ENCODE assay signal across 10 mouse cellular contexts in the genomic region with DNA sequence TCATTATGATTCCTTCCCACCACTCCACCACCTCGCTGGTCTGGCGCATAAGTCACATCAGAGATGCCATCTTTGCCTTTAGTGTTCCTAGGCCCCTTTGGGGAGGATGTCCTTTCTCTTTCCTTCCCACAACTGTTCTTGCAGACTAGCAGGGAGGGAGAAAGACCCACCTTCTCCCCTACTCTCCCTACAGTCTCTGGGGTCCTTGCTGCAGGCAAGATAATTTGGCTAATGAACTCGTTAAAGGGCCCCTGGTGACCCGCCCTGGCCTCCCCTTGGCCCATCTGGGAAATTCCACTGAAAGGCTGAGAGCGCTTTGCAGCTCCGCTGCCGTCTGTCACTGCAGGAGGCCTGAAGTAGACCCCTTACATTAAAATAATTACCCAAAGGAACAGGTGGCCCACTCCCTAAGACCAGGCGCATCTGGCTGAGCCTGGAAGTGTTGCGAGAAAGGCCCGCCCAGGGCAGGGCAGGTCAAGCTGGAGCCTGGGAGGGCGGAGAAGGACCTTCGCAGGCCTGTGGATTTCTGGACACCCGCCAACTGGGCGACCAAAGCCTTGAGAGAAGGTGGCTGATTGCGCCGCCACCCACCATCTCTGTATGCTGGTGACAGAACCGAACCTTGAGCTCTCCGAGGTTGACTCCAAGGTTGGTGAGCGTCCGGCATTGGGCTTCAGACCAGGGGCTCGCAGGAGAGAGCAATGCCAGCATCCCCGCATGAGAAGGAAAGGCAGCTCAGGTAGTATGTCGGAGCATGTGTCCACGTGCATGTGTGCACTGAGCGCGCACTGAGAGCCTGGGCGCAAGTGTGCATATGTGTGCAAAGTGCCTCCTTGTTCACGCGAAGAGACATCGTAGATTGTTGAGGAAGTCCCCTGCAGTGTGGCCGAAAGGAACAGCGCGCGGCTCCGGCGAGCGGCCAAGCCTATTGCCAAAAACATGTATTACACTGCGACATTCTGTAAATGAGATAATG. TPM values are rescaled to one million over a fixed set of nuclear protein-coding genes. Genes with fewer than 3 reads are reported as not detected.
A peak's percentile ranks its signal among the peaks of the same experiment; 100 is the strongest.
DNase-seq lines count a peak whose midpoint lies in the region; ATAC-seq and TF ChIP-seq lines count a peak whose summit lies in the region.
"Had no signal": no experiment of that assay in that cellular context is flagged by ENCODE, and none has a peak within 500 bp of the region (broad histone marks: within the 10 kb centered on the region; RNA-seq: fewer than 3 reads in every experiment).

No protein-coding gene starts in this region.

- no peaks in the 10 kb centered on the region for H3K9me3 ChIP-seq in hindbrain, embryonic 10.5 days
- no peaks in the 10 kb centered on the region for H3K9me3 ChIP-seq in hindbrain, embryonic 14.5 days (ENCODE audit: control insufficient read depth, low read length)
- no peaks in the 10 kb centered on the region for H3K9me3 ChIP-seq in intestine, postnatal 0 days (ENCODE audit: control insufficient read depth)
- H3K9me3 ChIP-seq in liver, postnatal 0 days (ENCODE audit: low read length): no peaks in the 10 kb centered on the region

- 2% methylated on average over 38 of the region's 38 CpGs for WGBS in hindbrain, embryonic 10.5 days
- under 1% methylated on average over 38 of the region's 38 CpGs for WGBS in hindbrain, embryonic 14.5 days
- WGBS in intestine, postnatal 0 days: 24% methylated on average over 38 of the region's 38 CpGs
- WGBS in liver, postnatal 0 days (ENCODE audit: insufficient replicate concordance): 4% methylated on average over 38 of the region's 38 CpGs

- no peak overlapping the region for H3K4me2 ChIP-seq in hindbrain, embryonic 14.5 days (replicated peaks)
- peak overlapping the region; percentile 18 for H3K4me2 ChIP-seq in intestine, postnatal 0 days (replicated peaks; ENCODE audit: low read depth)
- H3K4me2 ChIP-seq in liver, postnatal 0 days (ENCODE audit: low read depth, low read length): no peak overlapping the region

- H3K36me3 ChIP-seq in hindbrain, embryonic 10.5 days: no peaks in the 10 kb centered on the region
- H3K36me3 ChIP-seq in hindbrain, embryonic 14.5 days (replicated peaks; ENCODE audit: control insufficient read depth, insufficient read depth): no peaks in the 10 kb centered on the region
- no peaks in the 10 kb centered on the region for H3K36me3 ChIP-seq in intestine, postnatal 0 days (ENCODE audit: control insufficient read depth, insufficient read depth)
- no peaks in the 10 kb centered on the region for H3K36me3 ChIP-seq in liver, postnatal 0 days (replicated peaks; ENCODE audit: insufficient read depth, low read length)

- no peak for TF ChIP-seq EP300 in liver, postnatal 0 days (IDR thresholded peaks at IDR 0.05; ENCODE audit: low read depth)

- no peak overlapping the region for H3K27ac ChIP-seq in hindbrain, embryonic 10.5 days
- no peak overlapping the region for H3K27ac ChIP-seq in hindbrain, embryonic 14.5 days
- H3K27ac ChIP-seq in intestine, postnatal 0 days (ENCODE audit: low read depth, low read length): no peak overlapping the region
- H3K27ac ChIP-seq in liver, postnatal 0 days (ENCODE audit: low read depth): no peak overlapping the region
- H3K27ac ChIP-seq: liver, embryonic 14.5 days had no signal

- no peak for ATAC-seq in hindbrain, embryonic 14.5 days (ENCODE audit: low FRiP score)
- no peak for ATAC-seq in intestine, postnatal 0 days
- ATAC-seq in liver, postnatal 0 days: no peak

- no peak for TF ChIP-seq CTCF in intestine, postnatal 0 days (IDR thresholded peaks at IDR 0.05; ENCODE audit: low read depth)
- no peak for TF ChIP-seq CTCF in liver, postnatal 0 days (IDR thresholded peaks at IDR 0.05; ENCODE audit: low read depth)

- H3K4me3 ChIP-seq in hindbrain, embryonic 10.5 days: no peak overlapping the region
- H3K4me3 ChIP-seq in hindbrain, embryonic 14.5 days (replicated peaks; ENCODE audit: low read length): no peak overlapping the region
- H3K4me3 ChIP-seq in intestine, postnatal 0 days (ENCODE audit: low read depth, low read length): 0 out of 2 replicates have a peak overlapping the region, but pooled peaks have one; percentile 16
- no peak overlapping the region for H3K4me3 ChIP-seq in liver, postnatal 0 days (ENCODE audit: low read depth, low read length)
- H3K4me3 ChIP-seq: erythroblast, embryonic 14.5 days had no signal

- peak; percentile 43 for DNase-seq in hindbrain, embryonic 10.5 days (ENCODE audit: low spot score)
- DNase-seq in hindbrain, embryonic 14.5 days (ENCODE audit: low spot score): no peak
- DNase-seq in ES-CJ7 (ENCODE audit: low read depth, low spot score): peak; percentile 34
- peak; percentile 76 for DNase-seq in adrenal gland, adult 8-10 months
- DNase-seq in liver, postnatal 0 days: no peak
- no peak for DNase-seq in frontal cortex, adult 2 months (ENCODE audit: extremely low spot score in 1 of 2, low spot score in 1 of 2)
- no peak for DNase-seq in layer of hippocampus, adult 9-10 months (ENCODE audit: low spot score)

- H3K27me3 ChIP-seq in hindbrain, embryonic 10.5 days (ENCODE audit: insufficient read depth, poor library complexity, severe bottlenecking): peaks cover 100% of the 10 kb centered on the region
- H3K27me3 ChIP-seq in hindbrain, embryonic 14.5 days (ENCODE audit: control insufficient read depth, insufficient read depth, low read length): peaks cover 100% of the 10 kb centered on the region
- peaks cover 56% of the 10 kb centered on the region for H3K27me3 ChIP-seq in intestine, postnatal 0 days (replicated peaks; ENCODE audit: control insufficient read depth, insufficient read depth, low read length)
- peaks cover 89% of the 10 kb centered on the region for H3K27me3 ChIP-seq in liver, postnatal 0 days (ENCODE audit: insufficient read depth, low read length)

- peaks cover 9% of the 10 kb centered on the region; the same call in 1 of the 2 replicates for H3K4me1 ChIP-seq in hindbrain, embryonic 10.5 days (replicated peaks)
- no peaks in the 10 kb centered on the region for H3K4me1 ChIP-seq in hindbrain, embryonic 14.5 days (replicated peaks; ENCODE audit: control insufficient read depth, insufficient read depth, low read length)
- H3K4me1 ChIP-seq in intestine, postnatal 0 days (replicated peaks; ENCODE audit: control insufficient read depth, insufficient read depth, low read length): no peaks in the 10 kb centered on the region
- 0 out of 2 replicates have a peak, but pooled peaks cover 2% of the 10 kb centered on the region for H3K4me1 ChIP-seq in liver, postnatal 0 days (ENCODE audit: insufficient read depth)

- H3K9ac ChIP-seq in hindbrain, embryonic 14.5 days: no peak overlapping the region
- H3K9ac ChIP-seq in intestine, postnatal 0 days (ENCODE audit: low read depth, low read length): no peak overlapping the region
- H3K9ac ChIP-seq in liver, postnatal 0 days (replicated peaks): no peak overlapping the region
- H3K9ac ChIP-seq: liver, embryonic 14.5 days had no signal

RNA-seq across cellular contexts. Expression of gene Mnx1, which starts 7.0 kb away (rescaled TPM):
- 0.06 and 0.16 TPM in 2 replicates for polyA plus RNA-seq in hindbrain, embryonic 10.5 days (2016; fragmentation: Nextera tagmentation; extraction: Ambion mirVana)
- polyA plus RNA-seq in hindbrain, embryonic 14.5 days (2014; fragmentation: Nextera tagmentation; extraction: Ambion mirVana): 0.50 and 0.63 TPM in 2 replicates
- not detected for total RNA-seq in adrenal gland, adult 8-10 months (2022)
- 0.65 and 0.78 TPM in 2 replicates for polyA plus RNA-seq in intestine, postnatal 0 days (2015; fragmentation: Nextera tagmentation; extraction: Ambion mirVana)
- polyA plus RNA-seq in liver, postnatal 0 days (2015; fragmentation: Nextera tagmentation; extraction: Ambion mirVana): not detected in 2 replicates
- polyA plus RNA-seq in frontal cortex, adult 2 months (2012; rRNA removed): not detected in 2 replicates
- polyA plus RNA-seq: erythroblast, embryonic 14.5 days; liver, embryonic 14.5 days had no signal

RNA-seq across cellular contexts. Expression of gene Nom1, which starts 50.8 kb away (rescaled TPM):
- 22.4 and 32.8 TPM in 2 replicates for polyA plus RNA-seq in hindbrain, embryonic 10.5 days (2016; fragmentation: Nextera tagmentation; extraction: Ambion mirVana)
- 14.1 and 15.2 TPM in 2 replicates for polyA plus RNA-seq in hindbrain, embryonic 14.5 days (2014; fragmentation: Nextera tagmentation; extraction: Ambion mirVana)
- 10 to 100 TPM; 36.1 to 44.6 (median 39.2) TPM for total RNA-seq in adrenal gland, adult 8-10 months (2022)
- 14.5 and 16.0 TPM in 2 replicates for polyA plus RNA-seq in intestine, postnatal 0 days (2015; fragmentation: Nextera tagmentation; extraction: Ambion mirVana)
- polyA plus RNA-seq in liver, postnatal 0 days (2015; fragmentation: Nextera tagmentation; extraction: Ambion mirVana): 10.6 and 13.2 TPM in 2 replicates
- polyA plus RNA-seq in frontal cortex, adult 2 months (2012; rRNA removed): 19.4 and 20.6 TPM in 2 replicates

Comparison
In these comparisons a context has a peak if more than half of its experiments do, and no peak if none do; other contexts are left out.
1. DNase-seq: peak in hindbrain, embryonic 10.5 days (single experiment), ES-CJ7 (single experiment) and adrenal gland, adult 8-10 months (single experiment); none in hindbrain, embryonic 14.5 days (single experiment), liver, postnatal 0 days (single experiment), frontal cortex, adult 2 months (0 of 2) and layer of hippocampus, adult 9-10 months (single experiment).